Mouse (Mus musculus): ENCODE data around the gene Gypa. TPM values are rescaled to one million over a fixed set of nuclear protein-coding genes. Genes with fewer than 3 reads are reported as not detected.

Gene Gypa
- polyA plus RNA-seq, 1 experiment = 0.04 TPM

DNA sequence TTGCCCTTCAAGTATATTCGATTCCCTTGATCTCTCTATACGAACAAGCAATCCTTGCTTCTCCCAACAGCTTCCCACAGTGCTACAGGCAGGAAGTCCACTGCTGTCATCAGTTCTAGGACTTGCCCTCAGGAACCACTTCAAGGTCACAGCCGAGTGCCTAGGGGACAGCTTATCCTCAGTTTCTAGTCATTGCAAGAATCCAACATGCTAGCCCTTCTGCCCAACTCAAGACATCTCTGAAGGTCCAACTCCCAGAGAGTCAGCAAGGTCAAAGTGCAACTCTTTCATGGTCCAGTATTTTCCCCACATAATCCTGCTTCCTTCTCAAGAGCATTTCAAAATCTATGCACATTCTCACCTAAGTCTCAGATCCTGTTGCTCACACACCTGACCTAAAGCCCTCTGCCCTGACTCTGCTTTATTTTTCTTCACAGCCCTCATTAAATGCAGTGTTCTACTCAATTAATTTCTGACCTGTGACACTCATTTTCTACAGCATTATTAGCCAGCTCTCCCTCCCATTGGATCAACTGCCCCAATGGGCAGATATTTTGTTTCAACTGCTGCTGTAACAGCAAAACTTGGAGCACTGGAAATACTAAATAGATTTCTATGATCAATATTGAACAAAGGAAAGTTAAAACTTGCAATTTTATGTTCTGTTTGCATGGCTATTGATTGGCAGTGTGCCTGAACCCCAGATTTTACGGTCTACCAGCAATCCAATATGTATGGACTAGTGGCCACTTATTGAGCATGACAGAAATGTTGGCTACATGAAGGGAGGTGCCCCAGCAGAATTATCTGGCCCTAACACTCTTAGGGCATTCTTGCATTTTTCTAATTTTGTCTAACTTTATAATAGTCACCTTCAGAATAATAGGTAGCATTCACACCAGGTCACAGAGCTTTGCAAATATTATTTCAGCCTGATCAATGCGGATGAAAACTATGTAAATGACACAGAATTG is 33.1 kb downstream of the Gypa start:
- DNase-seq (ENCODE audit: extremely low spot score in 1 of 2, low spot score in 1 of 2) = no peak

DNA sequence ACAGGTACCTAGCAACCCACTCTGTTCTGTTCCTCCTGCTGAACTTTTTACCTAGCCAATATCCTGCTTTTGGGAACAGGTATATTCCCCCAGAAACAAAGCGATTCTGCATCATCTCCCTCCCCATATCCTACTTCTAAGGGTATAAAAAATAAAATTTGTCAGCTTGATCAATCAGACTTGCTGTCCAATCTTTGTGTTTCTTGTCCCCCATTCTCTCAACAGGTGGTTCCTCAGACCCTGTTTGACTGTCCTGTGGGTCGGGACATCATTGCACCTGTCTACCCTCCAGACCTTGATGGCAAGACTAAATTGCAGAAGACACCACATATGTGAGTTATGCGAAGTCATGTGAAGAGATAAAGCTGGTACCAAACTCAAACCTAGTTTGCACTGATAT is 48.3 kb downstream of the Gypa start:
- DNase-seq (ENCODE audit: extremely low spot score in 1 of 2, low spot score in 1 of 2) = no peak

GRCm38 (mm10) chr8:80550436-80550835 is 56.9 kb downstream of the Gypa start:
- DNase-seq (ENCODE audit: extremely low spot score in 1 of 2, low spot score in 1 of 2) = peak in 1 of 2 experiments; percentile 7

- no peak for DNase-seq (ENCODE audit: extremely low spot score in 1 of 2, low spot score in 1 of 2)
Measured at GRCm38 (mm10) chr8:80551303-80551702, 57.7 kb downstream of the Gypa start.

DNA sequence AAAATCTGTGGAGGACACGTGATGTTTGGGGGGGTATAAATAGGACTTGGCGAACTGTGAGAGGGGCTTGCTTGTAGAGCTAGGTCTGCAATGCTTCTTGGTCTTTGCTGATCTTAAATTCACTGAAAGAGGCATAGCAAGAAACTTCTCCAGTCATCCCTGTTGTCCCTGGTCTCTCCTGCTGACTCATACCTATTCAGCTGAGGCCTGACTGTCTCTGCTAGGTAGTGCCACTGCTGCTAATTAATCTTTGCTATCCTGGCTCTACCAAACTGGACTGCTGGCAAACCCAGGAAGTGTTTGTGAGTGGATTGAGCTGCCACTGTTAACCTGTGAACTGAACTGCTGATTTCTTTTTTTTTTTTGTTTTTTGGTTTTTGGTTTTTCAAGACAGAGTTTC is 61.4 kb downstream of the Gypa start:
- no peak for DNase-seq (ENCODE audit: extremely low spot score in 1 of 2, low spot score in 1 of 2)

Other genes with a start within 250 kb of the Gypa start
- 0.25 and 0.28 TPM in 2 replicates for gene Frem3, start 117.3 kb downstream of the Gypa start, polyA plus RNA-seq (2012; rRNA removed)
- 18.8 and 19.2 TPM in 2 replicates for gene Smarca5, start 245.7 kb downstream of the Gypa start, polyA plus RNA-seq (2012; rRNA removed)